Mouse (Mus musculus): Measurements from ENCODE around the gene Bloc1s6. TPM values are rescaled to one million over a fixed set of nuclear protein-coding genes. Genes with fewer than 3 reads are reported as not detected.

Gene Bloc1s6
- total RNA-seq, 2 experiments from 2014 or later, result 38.6 to 40.1 TPM

Other genes with a start within 250 kb of the Bloc1s6 start
- 10 to 100 TPM; 56.6 to 58.7 TPM for gene Gatm, start 127.2 kb upstream of the Bloc1s6 start, total RNA-seq (2021)
- under 1 TPM; 0.46 to 0.63 TPM for gene AA467197, start 101.5 kb upstream of the Bloc1s6 start, total RNA-seq (2021)
- 10 to 100 TPM; 38.0 to 40.9 TPM for gene Slc30a4, start 35.8 kb upstream of the Bloc1s6 start, total RNA-seq (2021)
- 1 to 10 TPM; 3.8 to 4.3 TPM for gene Sqor, start 26.7 kb downstream of the Bloc1s6 start, total RNA-seq (2021)